Mouse (Mus musculus): Measurements from ENCODE around the gene Frg2f1.

Frg2f1 gene

GRCm38 (mm10) chr4:119492291-119492932 lies 46.9 kb downstream of the Frg2f1 start, which contains the start of gene Rimkla:
TSS of gene Rimkla (minus strand) at chr4:119492628.
- peak; percentile 77 for DNase-seq

GRCm38 (mm10) chr4:119490806-119491205 lies 48.5 kb downstream of the Frg2f1 start:
- DNase-seq = peak; percentile 65

DNA sequence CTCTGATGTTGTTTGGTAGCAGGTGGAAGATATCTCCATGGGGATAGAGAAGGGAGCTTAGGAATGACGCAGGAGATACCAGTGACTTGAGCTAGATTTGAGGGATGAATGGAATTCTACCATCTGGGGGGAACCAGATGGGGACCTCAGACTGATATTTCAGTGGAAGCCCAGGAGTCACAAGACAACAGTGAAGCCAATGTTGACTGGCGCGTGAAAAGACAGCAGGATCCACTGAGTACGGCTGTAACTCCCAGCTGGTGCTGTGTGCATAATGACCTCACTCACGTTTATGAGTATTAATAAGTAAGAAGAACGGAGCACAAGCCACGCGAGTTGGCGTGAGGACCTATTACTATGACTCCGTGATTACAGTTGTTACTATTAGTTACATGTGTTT lies 49.7 kb downstream of the Frg2f1 start:
- DNase-seq = no peak

DNA sequence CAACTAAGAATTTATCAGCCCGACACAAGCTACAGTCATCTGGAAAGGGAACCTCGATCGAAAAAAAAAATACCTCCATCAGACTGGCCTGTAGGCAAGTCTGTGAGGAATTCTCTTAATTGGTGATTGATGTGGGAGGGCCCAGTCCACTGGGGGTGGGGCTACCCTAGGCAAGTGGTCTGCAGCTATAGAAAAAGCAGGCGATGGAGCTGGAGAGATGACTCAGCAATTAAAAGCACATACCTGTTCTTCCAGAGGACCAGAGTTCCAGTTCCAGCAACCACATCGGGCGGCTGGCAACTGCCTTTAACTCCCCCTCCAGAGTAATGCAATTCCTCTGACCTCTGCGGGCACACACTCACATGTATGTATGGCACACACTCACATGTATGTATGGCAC lies 54.4 kb downstream of the Frg2f1 start:
- peak; percentile 1 for DNase-seq

DNA sequence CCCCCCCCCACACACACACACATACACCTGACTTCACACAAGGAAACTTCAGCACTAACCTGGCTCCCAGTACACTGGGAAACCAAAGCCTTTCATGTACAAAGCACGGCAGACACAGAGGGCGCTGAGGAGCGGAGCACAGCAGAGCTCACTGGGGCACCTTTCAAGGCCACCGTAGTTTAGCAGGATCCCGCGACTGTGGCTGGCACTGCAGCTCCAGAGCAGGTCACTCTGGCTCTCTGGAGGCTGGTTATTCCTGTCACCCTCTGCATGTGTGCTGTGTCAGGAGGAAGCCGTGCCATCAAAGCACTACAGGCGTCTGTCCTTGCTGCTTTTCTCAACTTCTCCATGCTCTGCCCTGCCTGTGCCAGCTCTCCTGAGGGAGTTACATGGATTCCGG lies 56.3 kb downstream of the Frg2f1 start:
- DNase-seq = no peak
